Mouse (Mus musculus): Measurements from ENCODE around the gene Dcp1b. TPM values are rescaled to one million over a fixed set of nuclear protein-coding genes. Genes with fewer than 3 reads are reported as not detected.

Dcp1b gene
- 10 to 100 TPM; 16.8 to 18.4 TPM for total RNA-seq (2021)

- peak; percentile 86 to 94 for DNase-seq (ENCODE audit: extremely low spot score in 1 of 2, low spot score in 2 of 2)
- intact Hi-C loops (cut with DNase I) = no loop called here
Measured at GRCm38 (mm10) chr6:119175078-119175853, at the start of gene Dcp1b. Gene Dcp1b (plus strand): TSS chr6:119175253.

GRCm38 (mm10) chr6:119126991-119127390 lies 48.1 kb upstream of the Dcp1b start:
- DNase-seq (ENCODE audit: extremely low spot score in 1 of 2, low spot score in 2 of 2) = no peak
- intact Hi-C loops (cut with DNase I) = no loop called here

GRCm38 (mm10) chr6:119128076-119128475 lies 47.0 kb upstream of the Dcp1b start:
- intact Hi-C loops (cut with DNase I) = no loop called here
- DNase-seq (ENCODE audit: extremely low spot score in 1 of 2, low spot score in 2 of 2) = no peak

- DNase-seq (ENCODE audit: extremely low spot score in 1 of 2, low spot score in 2 of 2) = no peak
- intact Hi-C loops (cut with DNase I) = no loop called here
Measured at GRCm38 (mm10) chr6:119128521-119128920, 46.5 kb upstream of the Dcp1b start.

GRCm38 (mm10) chr6:119129664-119130063 lies 45.4 kb upstream of the Dcp1b start:
- intact Hi-C loops (cut with DNase I) = loop anchor here (5.0 to 10.0 kb wide), 2 partner anchors 43 to 215 kb away; no protein-coding TSS in a partner anchor
- peak in 1 of 2 experiments; percentile 56 for DNase-seq (ENCODE audit: extremely low spot score in 1 of 2, low spot score in 2 of 2)

GRCm38 (mm10) chr6:119132111-119132735 lies 42.8 kb upstream of the Dcp1b start:
- intact Hi-C loops (cut with DNase I) = loop anchor here (5.0 to 10.0 kb wide), 2 partner anchors 40 to 213 kb away; no protein-coding TSS in a partner anchor
- no peak for DNase-seq (ENCODE audit: extremely low spot score in 1 of 2, low spot score in 2 of 2)

- intact Hi-C loops (cut with DNase I) = loop anchor here (5.0 to 10.0 kb wide), 2 partner anchors 39 to 212 kb away; no protein-coding TSS in a partner anchor
- no peak for DNase-seq (ENCODE audit: extremely low spot score in 1 of 2, low spot score in 2 of 2)
Measured at GRCm38 (mm10) chr6:119132863-119133262, 42.2 kb upstream of the Dcp1b start.

- intact Hi-C loops (cut with DNase I) = loop anchor here (10.0 kb wide), 1 partner anchor 207 kb away; no protein-coding TSS in a partner anchor
- no peak for DNase-seq (ENCODE audit: extremely low spot score in 1 of 2, low spot score in 2 of 2)
Measured at GRCm38 (mm10) chr6:119137768-119138167, 37.3 kb upstream of the Dcp1b start.

GRCm38 (mm10) chr6:119139561-119139960 lies 35.5 kb upstream of the Dcp1b start:
- intact Hi-C loops (cut with DNase I) = loop anchor here (10.0 kb wide), 1 partner anchor 205 kb away; no protein-coding TSS in a partner anchor

GRCm38 (mm10) chr6:119145109-119145508 lies 29.9 kb upstream of the Dcp1b start:
- intact Hi-C loops (cut with DNase I) = no loop called here
- peak in 1 of 2 experiments; percentile 36 for DNase-seq (ENCODE audit: extremely low spot score in 1 of 2, low spot score in 2 of 2)

More at GRCm38 (mm10) chr6:119139561-119139960, 35.5 kb upstream of the Dcp1b start:
- DNase-seq (ENCODE audit: extremely low spot score in 1 of 2, low spot score in 2 of 2) = no peak

GRCm38 (mm10) chr6:119165677-119166076 lies 9.4 kb upstream of the Dcp1b start:
- no peak for DNase-seq (ENCODE audit: extremely low spot score in 1 of 2, low spot score in 2 of 2)
- intact Hi-C loops (cut with DNase I) = no loop called here

GRCm38 (mm10) chr6:119174307-119175074 lies 562 bp upstream of the Dcp1b start:
- DNase-seq (ENCODE audit: extremely low spot score in 1 of 2, low spot score in 2 of 2) = no peak

GRCm38 (mm10) chr6:119176103-119176502 lies 1.1 kb downstream of the Dcp1b start:
- intact Hi-C loops (cut with DNase I) = no loop called here

More at GRCm38 (mm10) chr6:119174307-119175074, 562 bp upstream of the Dcp1b start:
- intact Hi-C loops (cut with DNase I) = loop anchor here (5.0 kb wide), 1 partner anchor 42 kb away; no protein-coding TSS in a partner anchor

GRCm38 (mm10) chr6:119177101-119177500 lies 2.0 kb downstream of the Dcp1b start:
- intact Hi-C loops (cut with DNase I) = no loop called here
- no peak for DNase-seq (ENCODE audit: extremely low spot score in 1 of 2, low spot score in 2 of 2)

More at GRCm38 (mm10) chr6:119176103-119176502, 1.1 kb downstream of the Dcp1b start:
- DNase-seq (ENCODE audit: extremely low spot score in 1 of 2, low spot score in 2 of 2) = no peak

- DNase-seq (ENCODE audit: extremely low spot score in 1 of 2, low spot score in 2 of 2) = no peak
- intact Hi-C loops (cut with DNase I) = no loop called here
Measured at GRCm38 (mm10) chr6:119180188-119180587, 5.1 kb downstream of the Dcp1b start.

GRCm38 (mm10) chr6:119182211-119182610 lies 7.2 kb downstream of the Dcp1b start:
- no peak for DNase-seq (ENCODE audit: extremely low spot score in 1 of 2, low spot score in 2 of 2)
- intact Hi-C loops (cut with DNase I) = no loop called here

- DNase-seq (ENCODE audit: extremely low spot score in 1 of 2, low spot score in 2 of 2) = no peak
- intact Hi-C loops (cut with DNase I) = no loop called here
Measured at GRCm38 (mm10) chr6:119183781-119184180, 8.7 kb downstream of the Dcp1b start.

- DNase-seq (ENCODE audit: extremely low spot score in 1 of 2, low spot score in 2 of 2) = no peak
- intact Hi-C loops (cut with DNase I) = no loop called here
Measured at GRCm38 (mm10) chr6:119186658-119187057, 11.6 kb downstream of the Dcp1b start.

- no peak for DNase-seq (ENCODE audit: extremely low spot score in 1 of 2, low spot score in 2 of 2)
- intact Hi-C loops (cut with DNase I) = no loop called here
Measured at GRCm38 (mm10) chr6:119187631-119188030, 12.6 kb downstream of the Dcp1b start.

All from left cerebral cortex, postnatal 10 days (tissue).